Mouse (Mus musculus): Measurements from ENCODE around the gene Immp2l. TPM values are rescaled to one million over a fixed set of nuclear protein-coding genes. Genes with fewer than 3 reads are reported as not detected.

Immp2l gene
- polyA plus RNA-seq, 1 experiment from 2014 or later = 10.3 TPM

DNA sequence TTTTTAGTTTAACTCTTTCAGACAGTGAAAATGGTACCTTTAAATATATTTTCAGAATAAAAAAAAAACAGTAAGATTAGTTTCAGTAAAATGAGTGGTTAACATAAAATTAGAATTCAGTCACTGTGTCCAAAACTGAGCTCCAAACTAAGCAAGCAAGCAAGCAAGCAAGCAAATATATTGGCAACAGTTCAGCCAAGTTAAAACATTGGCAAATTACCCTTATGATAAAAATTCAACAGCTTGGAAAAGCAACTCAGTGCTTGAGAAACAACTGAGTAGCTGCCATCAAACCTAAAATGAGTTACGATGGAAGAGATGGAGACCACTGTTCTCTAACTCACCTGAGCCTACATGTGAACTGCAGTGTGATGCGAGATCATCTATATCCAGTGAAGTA is 926.8 kb downstream of the Immp2l start:
- Histone ChIP-seq H3K36me3 (no peaks in the 10 kb centered on the region), H3K4me3 (no peak overlapping the region), H3K9me3 (no peaks in the 10 kb centered on the region), H3K27me3 (replicated peaks) (no peaks in the 10 kb centered on the region), H3K9ac (no peak overlapping the region), H3K4me1 (no peaks in the 10 kb centered on the region), H3K27ac (replicated peaks) (no peak overlapping the region), H3K4me2 (no peak overlapping the region)
- 86% methylated on average over 2 of the region's 2 CpGs for WGBS
- no peak for ATAC-seq (ENCODE audit: extremely low read depth, insufficient number of reproducible peaks, low FRiP score, low TSS enrichment)

GRCm38 (mm10) chr12:41961038-41961437 is 937.1 kb downstream of the Immp2l start:
- Histone ChIP-seq H3K4me1 (no peaks in the 10 kb centered on the region), H3K4me2 (no peak overlapping the region), H3K4me3 (no peak overlapping the region), H3K36me3 (no peaks in the 10 kb centered on the region), H3K9me3 (no peaks in the 10 kb centered on the region), H3K9ac (no peak overlapping the region), H3K27me3 (replicated peaks) (no peaks in the 10 kb centered on the region), H3K27ac (replicated peaks) (no peak overlapping the region)
- ATAC-seq (ENCODE audit: extremely low read depth, insufficient number of reproducible peaks, low FRiP score, low TSS enrichment) = no peak
- 31% methylated on average over 4 of the region's 4 CpGs for WGBS

GRCm38 (mm10) chr12:41991408-41991807 is 967.5 kb downstream of the Immp2l start:
- Histone ChIP-seq H3K27me3 (replicated peaks) (no peaks in the 10 kb centered on the region), H3K36me3 (no peaks in the 10 kb centered on the region), H3K27ac (replicated peaks) (no peak overlapping the region), H3K9ac (no peak overlapping the region), H3K4me1 (no peaks in the 10 kb centered on the region), H3K4me2 (no peak overlapping the region), H3K9me3 (no peaks in the 10 kb centered on the region), H3K4me3 (no peak overlapping the region)
- no peak for ATAC-seq (ENCODE audit: extremely low read depth, insufficient number of reproducible peaks, low FRiP score, low TSS enrichment)
- 82% methylated on average over 1 of the region's 1 CpGs for WGBS
